Mouse (Mus musculus): ENCODE data around the gene Wdr24.

DNA sequence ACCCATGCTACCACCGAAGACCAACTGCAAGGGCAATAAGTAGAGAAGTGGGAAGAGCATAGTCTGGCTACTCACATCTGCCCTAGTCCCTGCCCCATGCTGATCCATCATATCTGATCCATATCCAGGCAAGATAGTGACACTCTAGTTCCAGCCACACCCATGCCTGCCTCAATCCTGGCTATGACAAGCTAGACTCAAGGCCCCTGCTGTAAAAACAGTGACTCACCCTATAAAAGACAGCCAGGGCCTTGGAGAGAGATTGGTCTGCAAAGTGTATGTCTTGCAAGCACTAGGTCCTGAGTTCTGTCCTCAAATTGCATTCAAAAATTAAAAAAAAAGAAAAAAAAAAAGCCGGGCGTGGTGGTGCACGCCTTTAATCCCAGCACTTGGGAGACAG is 16.9 kb upstream of the Wdr24 start:
- TF ChIP-seq GATA1 (IDR thresholded peaks at IDR 0.05; ENCODE audit: low read length) (no peak), TAL1 (IDR thresholded peaks at IDR 0.05; ENCODE audit: low read length) (no peak)
